Mouse (Mus musculus) erythroblast, embryonic 14.5 days (primary cell): Measurements from ENCODE around the gene Wdfy3. TPM values are rescaled to one million over a fixed set of nuclear protein-coding genes. Genes with fewer than 3 reads are reported as not detected.

ENCODE experiments used
- H3K27me3 ChIP-seq: 2 replicates; pipeline ENCODE4 v1.6.1; 2012; ENCODE audit warnings: inconsistent platforms; ENCODE audit not compliant: control insufficient read depth
- H3K36me3 ChIP-seq: 2 replicates; pipeline ENCODE4 v1.6.1; 2012; ENCODE audit warnings: mild to moderate bottlenecking, inconsistent platforms; ENCODE audit not compliant: control insufficient read depth
- H3K4me1 ChIP-seq: 2 replicates; pipeline ENCODE4 v1.6.1; 2012; ENCODE audit warnings: inconsistent platforms; ENCODE audit not compliant: control insufficient read depth
- H3K4me3 ChIP-seq: replicated peaks from 2 replicates; pipeline ENCODE3; 2012; ENCODE audit warnings: moderate library complexity, mild to moderate bottlenecking, inconsistent platforms
- H3K9me3 ChIP-seq: 2 replicates; pipeline ENCODE4 v1.6.1; 2012; ENCODE audit warnings: low read length, inconsistent platforms, mixed read lengths; ENCODE audit not compliant: control insufficient read depth
- GATA1 ChIP-seq: IDR thresholded peaks from 2 replicates; pipeline ENCODE4 v1.6.1; 2012; ENCODE audit warnings: low read length, inconsistent platforms, mixed read lengths
- TAL1 ChIP-seq: IDR thresholded peaks from 3 replicates; pipeline ENCODE4 v1.6.1; 2012; ENCODE audit warnings: low read length, inconsistent platforms, mixed read lengths
- polyA plus RNA-seq: library from polyadenylated mRNA; stranded (reverse); fragments of >175 nt; gene quantifications from 2 replicates; pipeline ENCODE4 v1.2.3, GENCODE M21; 2012

The Wdfy3 gene
- polyA plus RNA-seq, 1 experiment, result 0.18 TPM

DNA sequence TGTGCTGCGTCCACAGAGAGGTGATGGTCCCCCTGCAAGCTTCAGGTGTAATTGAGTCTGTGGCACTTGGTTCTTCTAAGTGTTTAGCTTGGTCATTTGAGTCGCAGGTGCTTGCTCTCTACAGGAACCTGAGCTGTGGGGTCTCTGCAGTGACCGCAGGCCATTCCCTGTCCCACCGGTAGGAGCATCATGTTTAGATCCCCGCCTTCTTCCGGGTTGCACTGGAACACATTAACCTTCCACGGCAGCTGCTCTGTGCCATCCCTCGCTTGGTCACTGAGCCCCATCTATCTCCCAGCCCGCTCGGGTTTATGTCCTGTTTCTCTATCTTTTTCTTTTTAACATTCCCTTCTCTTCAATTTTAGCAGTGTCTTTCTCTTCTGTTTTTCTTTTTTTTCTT, 250.5 kb downstream of the Wdfy3 start:
- H3K27me3 ChIP-seq, result peaks cover 13% of the 10 kb centered on the region
- no peaks in the 10 kb centered on the region for H3K9me3 ChIP-seq
- H3K4me1 ChIP-seq, result no peaks in the 10 kb centered on the region
- H3K36me3 ChIP-seq, result no peaks in the 10 kb centered on the region
- H3K4me3 ChIP-seq, result no peak overlapping the region
- TF ChIP-seq TAL1 (no peak), GATA1 (no peak)

DNA sequence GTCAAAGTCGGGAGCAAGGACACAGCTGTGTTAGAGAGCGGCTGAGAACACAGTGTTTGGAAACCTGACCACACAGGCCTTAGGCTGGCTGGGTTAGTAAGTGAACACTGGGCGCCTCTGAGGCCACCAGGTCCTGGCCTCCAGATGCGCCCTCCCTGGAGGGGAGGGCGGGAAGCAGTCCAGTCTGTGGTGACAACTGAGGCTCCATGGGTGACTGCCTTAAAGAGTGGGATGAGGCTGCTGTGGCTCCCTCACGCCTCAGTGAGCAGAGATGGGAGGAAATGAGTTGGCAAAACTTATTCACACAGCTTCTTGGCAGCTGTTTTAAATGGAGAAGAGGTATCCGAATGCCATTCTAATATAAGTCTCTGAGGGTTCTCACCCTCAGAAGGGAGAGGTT, 252.9 kb downstream of the Wdfy3 start:
- Histone ChIP-seq H3K4me3 (no peak overlapping the region), H3K4me1 (no peaks in the 10 kb centered on the region), H3K27me3 (peaks cover 9% of the 10 kb centered on the region), H3K36me3 (no peaks in the 10 kb centered on the region), H3K9me3 (no peaks in the 10 kb centered on the region)
- TF ChIP-seq TAL1, result no peak
- TF ChIP-seq GATA1, result no peak

- H3K36me3 ChIP-seq, result no peaks in the 10 kb centered on the region
- no peaks in the 10 kb centered on the region for H3K9me3 ChIP-seq
- no peak overlapping the region for H3K4me3 ChIP-seq
- no peaks in the 10 kb centered on the region for H3K4me1 ChIP-seq
- no peaks in the 10 kb centered on the region for H3K27me3 ChIP-seq
- TF ChIP-seq GATA1 (no peak), TAL1 (no peak)
Measured at GRCm38 (mm10) chr5:101811296-101812169, 258.2 kb downstream of the Wdfy3 start.

DNA sequence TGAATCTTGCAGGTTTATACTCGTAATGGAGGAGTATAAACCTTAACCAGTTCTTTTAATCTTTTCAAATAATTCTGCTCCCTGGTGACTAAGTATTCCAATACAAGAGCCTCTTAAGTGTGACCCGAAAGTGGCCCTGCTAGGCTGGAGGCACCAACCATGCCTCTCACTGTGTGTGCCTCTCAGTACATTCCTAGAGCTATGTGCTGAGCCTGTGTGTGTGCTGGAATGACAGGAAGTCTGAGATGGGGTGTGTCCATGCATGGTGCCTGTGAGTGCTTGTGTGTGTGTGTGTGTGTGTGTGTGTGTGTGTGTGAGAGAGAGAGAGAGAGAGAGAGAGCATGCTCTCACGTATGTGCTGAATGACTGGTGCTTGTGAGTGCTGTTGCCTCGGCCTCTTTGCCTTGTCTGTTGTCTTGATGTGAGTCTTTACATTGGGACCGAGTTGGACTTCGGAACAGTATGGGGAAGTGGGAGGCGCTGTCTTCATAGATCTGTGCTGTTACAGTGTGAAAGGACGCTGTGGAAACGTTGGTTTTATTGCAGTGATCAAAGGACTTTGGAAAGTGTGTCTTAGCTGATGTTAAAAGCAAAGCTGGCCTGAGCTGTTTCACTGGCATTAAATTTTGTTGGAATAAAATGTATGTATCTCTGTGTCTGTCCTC, 267.2 kb downstream of the Wdfy3 start:
- H3K36me3 ChIP-seq, result no peaks in the 10 kb centered on the region
- no peaks in the 10 kb centered on the region for H3K27me3 ChIP-seq
- no peak overlapping the region for H3K4me3 ChIP-seq
- H3K4me1 ChIP-seq, result no peaks in the 10 kb centered on the region
- no peak for TF ChIP-seq TAL1
- H3K9me3 ChIP-seq, result peaks cover 2% of the 10 kb centered on the region; the same call in 1 of the 2 replicates

DNA sequence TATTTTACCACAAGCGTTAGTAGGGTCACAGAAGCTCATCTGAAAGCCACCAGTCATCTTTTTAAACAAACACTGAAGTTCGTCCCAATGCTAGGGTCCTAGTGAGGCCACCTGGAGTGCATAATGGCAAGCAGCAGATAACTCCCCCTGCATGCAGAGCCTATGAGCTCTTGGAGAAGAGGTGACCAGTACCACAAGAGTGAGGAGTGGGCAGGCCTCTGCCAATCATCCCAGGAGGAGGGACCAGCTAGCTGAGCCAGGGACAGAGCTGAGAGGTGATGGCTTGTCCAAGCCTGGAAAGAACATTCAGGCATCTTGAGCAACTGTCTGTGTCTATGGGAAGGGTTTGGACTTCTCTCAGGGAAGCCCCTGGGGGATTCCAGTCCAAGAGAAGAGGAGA, 267.8 kb downstream of the Wdfy3 start:
- no peaks in the 10 kb centered on the region for H3K27me3 ChIP-seq
- H3K9me3 ChIP-seq, result peaks cover 2% of the 10 kb centered on the region; the same call in 1 of the 2 replicates
- no peak overlapping the region for H3K4me3 ChIP-seq
- no peaks in the 10 kb centered on the region for H3K4me1 ChIP-seq
- H3K36me3 ChIP-seq, result no peaks in the 10 kb centered on the region
- TF ChIP-seq TAL1 (no peak), GATA1 (no peak)

GRCm38 (mm10) chr5:101792665-101793064, 277.1 kb downstream of the Wdfy3 start:
- no peaks in the 10 kb centered on the region for H3K36me3 ChIP-seq
- H3K4me1 ChIP-seq, result no peaks in the 10 kb centered on the region
- H3K27me3 ChIP-seq, result no peaks in the 10 kb centered on the region
- H3K9me3 ChIP-seq, result no peaks in the 10 kb centered on the region
- no peak overlapping the region for H3K4me3 ChIP-seq
- TF ChIP-seq TAL1, result no peak
- no peak for TF ChIP-seq GATA1

DNA sequence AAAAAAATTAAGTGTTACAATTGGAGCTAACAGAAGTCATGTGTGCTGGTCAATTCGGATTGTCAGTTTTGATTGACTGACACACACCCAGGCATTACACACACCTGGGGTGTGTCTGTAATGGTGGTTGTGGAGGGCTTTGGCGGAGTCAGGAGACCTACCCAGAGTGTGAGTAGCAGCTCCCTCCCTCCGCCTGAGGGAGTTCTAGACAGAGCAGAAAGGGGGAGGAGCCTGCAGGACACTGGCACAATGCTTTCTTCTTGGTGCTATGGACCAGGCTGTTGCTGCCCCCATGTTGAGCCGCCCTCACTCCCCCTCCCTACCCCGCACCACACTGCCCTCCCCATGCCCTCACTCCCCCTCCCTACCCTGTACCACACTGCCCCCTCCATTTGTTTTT, 279.2 kb downstream of the Wdfy3 start:
- Histone ChIP-seq H3K4me3 (no peak overlapping the region), H3K4me1 (no peaks in the 10 kb centered on the region), H3K36me3 (no peaks in the 10 kb centered on the region), H3K27me3 (no peaks in the 10 kb centered on the region), H3K9me3 (no peaks in the 10 kb centered on the region)
- no peak for TF ChIP-seq GATA1
- TF ChIP-seq TAL1, result no peak

DNA sequence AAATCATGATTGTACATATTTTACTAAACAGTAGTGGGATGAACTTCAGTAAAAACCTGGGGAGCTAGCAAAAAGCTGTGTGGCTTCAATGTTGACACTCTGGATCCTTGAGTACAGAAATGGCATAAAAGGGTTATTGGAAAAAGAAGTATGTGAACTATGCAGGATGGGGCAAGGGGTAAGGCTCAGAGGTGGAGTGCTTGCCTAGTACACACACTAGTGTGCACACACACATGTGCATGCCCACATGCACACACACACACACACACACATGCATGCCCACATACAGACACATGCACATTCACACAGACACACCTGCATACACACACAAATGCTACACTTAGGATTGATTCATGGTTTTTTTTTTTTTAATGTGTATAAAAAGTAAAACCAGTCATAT, 280.0 kb downstream of the Wdfy3 start:
- Histone ChIP-seq H3K36me3 (no peaks in the 10 kb centered on the region), H3K27me3 (no peaks in the 10 kb centered on the region), H3K4me1 (no peaks in the 10 kb centered on the region), H3K9me3 (no peaks in the 10 kb centered on the region), H3K4me3 (no peak overlapping the region)
- no peak for TF ChIP-seq TAL1
- no peak for TF ChIP-seq GATA1

DNA sequence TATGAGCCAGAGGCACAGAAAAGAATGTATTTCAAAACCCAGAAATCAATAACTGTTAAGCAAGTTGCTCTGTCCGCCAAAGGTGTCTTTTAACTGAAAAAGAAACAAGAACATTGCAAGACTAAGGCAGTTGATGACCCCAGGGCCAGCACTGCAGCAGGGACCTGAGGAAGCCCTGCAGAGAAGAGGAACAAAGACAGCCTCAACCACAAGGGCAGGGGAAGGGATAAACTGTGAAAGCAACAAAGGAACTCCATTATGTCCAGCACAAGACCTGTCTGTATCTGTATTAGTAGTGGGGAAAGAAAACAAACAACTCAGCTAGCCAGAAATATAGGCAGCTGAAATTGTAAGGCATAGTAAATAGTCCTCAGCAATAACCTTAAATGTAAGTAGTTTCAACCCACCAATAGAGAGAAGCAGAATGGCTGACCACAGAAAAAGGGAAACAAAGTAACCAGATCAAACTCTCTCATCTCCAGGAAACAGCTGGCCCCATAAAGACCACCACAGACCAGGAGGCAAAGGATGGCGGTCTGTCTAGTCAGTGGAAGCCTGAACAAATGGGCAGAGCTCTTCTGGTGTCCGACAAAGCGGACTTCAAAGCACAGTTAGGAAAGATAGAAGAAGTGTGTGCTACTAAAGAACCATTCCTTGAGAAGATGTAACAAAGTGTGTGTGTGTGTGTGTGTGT, 283.7 kb downstream of the Wdfy3 start:
- Histone ChIP-seq H3K4me3 (no peak overlapping the region), H3K27me3 (no peaks in the 10 kb centered on the region), H3K36me3 (no peaks in the 10 kb centered on the region), H3K4me1 (no peaks in the 10 kb centered on the region), H3K9me3 (no peaks in the 10 kb centered on the region; the same call in 1 of the 2 replicates)
- TF ChIP-seq GATA1 (no peak), TAL1 (no peak)
